ENCODE assay signal across 11 mouse cellular contexts in genomic region chr11:115697722-115698121, GRCm38 (mm10). TPM values are rescaled to one million over a fixed set of nuclear protein-coding genes. Genes with fewer than 3 reads are reported as not detected.
A peak's percentile ranks its signal among the peaks of the same experiment; 100 is the strongest.
DNase-seq lines count a peak whose midpoint lies in the region; ATAC-seq and TF ChIP-seq lines count a peak whose summit lies in the region.
"Had no signal": no experiment of that assay in that cellular context is flagged by ENCODE, and none has a peak within 500 bp of the region (broad histone marks: within the 10 kb centered on the region; RNA-seq: fewer than 3 reads in every experiment).

No protein-coding gene starts in this region.

- H3K9ac ChIP-seq in heart, embryonic 15.5 days, result peak overlapping the region; percentile 59; the same call in 1 of the 2 replicates
- no peak overlapping the region for H3K9ac ChIP-seq in liver, embryonic 16.5 days (ENCODE audit: low read depth, low read length)
- H3K9ac ChIP-seq: limb, embryonic 13.5 days had no signal

- ATAC-seq in heart, embryonic 15.5 days (replicated peaks; ENCODE audit: insufficient number of reproducible peaks, insufficient read depth, low FRiP score, low read depth), result no peak
- no peak for ATAC-seq in liver, embryonic 16.5 days (ENCODE audit: low read depth)

- no peak for TF ChIP-seq POLR2A in cerebellum, adult 2 months (IDR thresholded peaks at IDR 0.05; ENCODE audit: borderline replicate concordance, insufficient read depth, low read length)
- no peak for TF ChIP-seq POLR2A in thymus, adult 2 months (IDR thresholded peaks at IDR 0.05; ENCODE audit: control insufficient read depth, extremely low read depth, insufficient read depth, low read length, poor library complexity)

- no peaks in the 10 kb centered on the region for H3K9me3 ChIP-seq in heart, embryonic 15.5 days (replicated peaks)
- H3K9me3 ChIP-seq in liver, embryonic 16.5 days (replicated peaks; ENCODE audit: control insufficient read depth, low read length), result no peaks in the 10 kb centered on the region
- H3K9me3 ChIP-seq: limb, embryonic 13.5 days had no signal

- H3K4me3 ChIP-seq in cerebellum, adult 2 months (replicated peaks; ENCODE audit: insufficient read depth, low read depth, low read length), result peak overlapping the region; percentile 13
- peak overlapping the region; percentile 16; the same call in 1 of the 2 replicates for H3K4me3 ChIP-seq in heart, embryonic 15.5 days
- no peak overlapping the region for H3K4me3 ChIP-seq in C2C12 (ENCODE audit: insufficient read depth, poor library complexity, severe bottlenecking)
- no peak overlapping the region for H3K4me3 ChIP-seq in liver, embryonic 16.5 days (ENCODE audit: low read depth, low read length)
- H3K4me3 ChIP-seq in thymus, adult 2 months (ENCODE audit: control insufficient read depth, insufficient read depth, low read length), result no peak overlapping the region

- TF ChIP-seq CTCF in cerebellum, adult 2 months (IDR thresholded peaks at IDR 0.05; ENCODE audit: borderline replicate concordance, insufficient read depth, low read depth, low read length), result no peak
- TF ChIP-seq CTCF in C2C12 (IDR thresholded peaks at IDR 0.05; ENCODE audit: control insufficient read depth, insufficient read depth, insufficient read length), result no peak
- no peak for TF ChIP-seq CTCF in thymus, adult 2 months (IDR thresholded peaks at IDR 0.05; ENCODE audit: borderline replicate concordance, control insufficient read depth, extremely low read depth, insufficient read depth, low read length, poor library complexity)

- H3K79me3 ChIP-seq in C2C12 (ENCODE audit: low read depth), result peaks cover 87% of the 10 kb centered on the region

- H3K36me3 ChIP-seq in heart, embryonic 15.5 days, result 0 out of 2 replicates have a peak, but pooled peaks cover 4% of the 10 kb centered on the region
- H3K36me3 ChIP-seq in C2C12 (ENCODE audit: control insufficient read depth, insufficient read depth), result peaks cover 8% of the 10 kb centered on the region
- peaks cover 8% of the 10 kb centered on the region; the same call in 1 of the 2 replicates for H3K36me3 ChIP-seq in liver, embryonic 16.5 days (ENCODE audit: control insufficient read depth, insufficient read depth)
- H3K36me3 ChIP-seq in thymus, adult 2 months (ENCODE audit: control insufficient read depth, insufficient read depth, low read length), result peaks cover 14% of the 10 kb centered on the region

- no peak overlapping the region for H3K27ac ChIP-seq in cerebellum, adult 2 months (ENCODE audit: insufficient read depth, low read length)
- H3K27ac ChIP-seq in heart, embryonic 15.5 days, result peak overlapping the region; percentile 92
- H3K27ac ChIP-seq in liver, embryonic 16.5 days (ENCODE audit: low read length), result peak overlapping the region; percentile 16
- no peak overlapping the region for H3K27ac ChIP-seq in thymus, adult 2 months (ENCODE audit: control insufficient read depth, insufficient read depth, low read length)
- H3K27ac ChIP-seq: limb, embryonic 13.5 days had no signal

- H3K27me3 ChIP-seq in cerebellum, adult 2 months (ENCODE audit: control insufficient read depth, insufficient read depth, low read length), result no peaks in the 10 kb centered on the region
- no peaks in the 10 kb centered on the region for H3K27me3 ChIP-seq in heart, embryonic 15.5 days
- no peaks in the 10 kb centered on the region for H3K27me3 ChIP-seq in C2C12 (ENCODE audit: control insufficient read depth, insufficient read depth, insufficient read length)
- no peaks in the 10 kb centered on the region for H3K27me3 ChIP-seq in liver, embryonic 16.5 days (ENCODE audit: control insufficient read depth, insufficient read depth, low read depth, low read length)
- H3K27me3 ChIP-seq in thymus, adult 2 months (ENCODE audit: control insufficient read depth, insufficient read depth, low read length), result no peaks in the 10 kb centered on the region
- H3K27me3 ChIP-seq: limb, embryonic 13.5 days had no signal

- intact Hi-C loops in left cerebral cortex, postnatal 36 days (cut with DNase I), result no loop called here

- no peak overlapping the region for H3ac ChIP-seq in C2C12 (ENCODE audit: control insufficient read depth, insufficient read length, low read depth)

- WGBS in cerebellum, adult 2 months, result 52% methylated on average over 3 of the region's 3 CpGs
- WGBS in heart, embryonic 15.5 days, result 76% methylated on average over 3 of the region's 3 CpGs
- WGBS in liver, embryonic 16.5 days (ENCODE audit: insufficient replicate concordance), result 71% methylated on average over 3 of the region's 3 CpGs
- 92% methylated on average over 3 of the region's 3 CpGs for WGBS in thymus, adult 2 months

- peaks cover 24% of the 10 kb centered on the region for H3K4me1 ChIP-seq in cerebellum, adult 2 months (ENCODE audit: control insufficient read depth, insufficient read depth, low read length)
- H3K4me1 ChIP-seq in heart, embryonic 15.5 days (replicated peaks), result peaks cover 70% of the 10 kb centered on the region
- H3K4me1 ChIP-seq in liver, embryonic 16.5 days (ENCODE audit: control insufficient read depth, low read depth, low read length), result peaks cover 19% of the 10 kb centered on the region
- peaks cover 18% of the 10 kb centered on the region for H3K4me1 ChIP-seq in thymus, adult 2 months (replicated peaks; ENCODE audit: control insufficient read depth, insufficient read depth, low read length)

- H3K4me2 ChIP-seq in heart, embryonic 15.5 days, result peak overlapping the region; percentile 85
- H3K4me2 ChIP-seq in liver, embryonic 16.5 days (ENCODE audit: low read depth, low read length), result no peak overlapping the region
- H3K4me2 ChIP-seq: limb, embryonic 13.5 days had no signal

- peaks cover 100% of the 10 kb centered on the region for H3K79me2 ChIP-seq in C2C12 (ENCODE audit: control insufficient read depth, insufficient read depth)

- no peak for DNase-seq in cerebellum, adult 2 months
- no peak for DNase-seq in cerebellum, adult 11 months
- no peak for DNase-seq in heart, adult 8-10 months (ENCODE audit: low spot score)
- no peak for DNase-seq in thymus, adult 2 months
- DNase-seq in left cerebral cortex, postnatal 36 days (ENCODE audit: low spot score in 2 of 2), result no peak
- DNase-seq: kidney, adult 8-10 months; thymus, postnatal 25 days had no signal

TF ChIP-seq in C2C12, 6 proteins besides CTCF, POLR2A, EP300 and RAD21:
- TF ChIP-seq MAX (IDR thresholded peaks at IDR 0.05) (no peak), MYOD1 (IDR thresholded peaks at IDR 0.05; ENCODE audit: control insufficient read depth, insufficient read length, low read depth) (peak; percentile 89), MYOG (IDR thresholded peaks at IDR 0.05; ENCODE audit: control insufficient read depth, extremely low read depth, insufficient read length) (no peak), USF1 (IDR thresholded peaks at IDR 0.05; ENCODE audit: low read depth) (no peak), CEBPB (IDR thresholded peaks at IDR 0.05; ENCODE audit: low read depth) (no peak), FOSL1 (IDR thresholded peaks at IDR 0.05; ENCODE audit: insufficient read depth, low read length, poor library complexity, severe bottlenecking) (no peak)
TF ChIP-seq in C2C12: peak in this region for 1.

RNA-seq across cellular contexts. Expression of gene Grb2, which starts 10.7 kb away (rescaled TPM):
- 132 and 149 TPM in 2 replicates for polyA plus RNA-seq in cerebellum, adult 2 months (2012; rRNA removed)
- polyA plus RNA-seq in heart, embryonic 15.5 days (2015; fragmentation: Nextera tagmentation; extraction: Ambion mirVana), result 103 and 104 TPM in 2 replicates
- 100 to 1,000 TPM in 3 of 4 experiments, 10 to 100 TPM in 1; 93.7 to 126 (median 111) TPM for total RNA-seq in heart, adult 8-10 months (2022)
- 45.0 TPM for polyA plus RNA-seq in C2C12 (2012; fragmentation: generic; extraction: Trizol)
- 49.1 and 53.1 TPM in 2 replicates for polyA plus RNA-seq in liver, embryonic 16.5 days (2015; fragmentation: Nextera tagmentation; extraction: Ambion mirVana)
- 81.7 and 82.8 TPM in 2 replicates for polyA plus RNA-seq in thymus, adult 2 months (2012; rRNA removed)
- total RNA-seq in left cerebral cortex, postnatal 36 days (2021), result 100 to 1,000 TPM; 175 to 190 TPM

Comparison
In these comparisons a context has a peak if more than half of its experiments do, and no peak if none do; other contexts are left out.
1. H3K27ac ChIP-seq: peak in heart, embryonic 15.5 days (single experiment) and liver, embryonic 16.5 days (single experiment); none in cerebellum, adult 2 months (single experiment) and thymus, adult 2 months (single experiment).
2. H3K4me3 ChIP-seq: peak in cerebellum, adult 2 months (single experiment) and heart, embryonic 15.5 days (single experiment); none in C2C12 (single experiment), liver, embryonic 16.5 days (single experiment) and thymus, adult 2 months (single experiment).